Mouse (Mus musculus) stomach, postnatal 0 days (tissue): ENCODE results near the gene Cadm1. TPM values are rescaled to one million over a fixed set of nuclear protein-coding genes. Genes with fewer than 3 reads are reported as not detected.

Source experiments
- ATAC-seq: fragments of 200-750 bp; cut with Nextera tagmentation; 2 replicates; pipeline ENCODE4 v1.8.0; 2017; ENCODE audit not compliant: low FRiP score, low TSS enrichment
- DNase-seq: peaks from one replicate; pipeline ENCODE4 v3.0.0-alpha.2; 2016; ENCODE audit warnings: low spot score
- H3K27ac ChIP-seq: fragments of 300-500 bp; sonication (generic); replicated peaks from 2 replicates; pipeline ENCODE4 v1.5.1; 2014; ENCODE audit warnings: mild to moderate bottlenecking, control low read depth
- H3K27me3 ChIP-seq: fragments of 300-500 bp; sonication (generic); 2 replicates; pipeline ENCODE4 v1.6.1; 2014; ENCODE audit warnings: low read length; ENCODE audit not compliant: control insufficient read depth, insufficient read depth
- H3K36me3 ChIP-seq: fragments of 300-500 bp; sonication (generic); 2 replicates; pipeline ENCODE4 v1.6.1; 2014; ENCODE audit warnings: low read length, mixed read lengths; ENCODE audit not compliant: control insufficient read depth, insufficient read depth
- H3K4me1 ChIP-seq: fragments of 300-500 bp; sonication (generic); replicated peaks from 2 replicates; pipeline ENCODE4 v1.6.1; 2014; ENCODE audit warnings: antibody characterized with exemption; ENCODE audit not compliant: control insufficient read depth, insufficient read depth
- H3K4me2 ChIP-seq: fragments of 300-500 bp; sonication (generic); replicated peaks from 2 replicates; pipeline ENCODE4 v1.6.1; 2014; ENCODE audit warnings: low read depth, mild to moderate bottlenecking, control low read depth, moderate library complexity
- H3K4me3 ChIP-seq: fragments of 300-500 bp; sonication (generic); 2 replicates; pipeline ENCODE4 v1.5.1; 2014; ENCODE audit warnings: low read depth, low read length, control low read depth
- H3K9ac ChIP-seq: fragments of 300-500 bp; sonication (generic); 2 replicates; pipeline ENCODE4 v1.6.1; 2014; ENCODE audit warnings: mild to moderate bottlenecking, low read length, control low read depth, mixed read lengths
- H3K9me3 ChIP-seq: fragments of 300-500 bp; sonication (generic); 2 replicates; pipeline ENCODE4 v1.6.1; 2016; ENCODE audit warnings: low read length; ENCODE audit not compliant: control insufficient read depth
- CTCF ChIP-seq: IDR thresholded peaks from 2 replicates; pipeline ENCODE4 v1.5.1; 2016; ENCODE audit warnings: antibody characterized with exemption, low read depth, mild to moderate bottlenecking, moderate library complexity
- EP300 ChIP-seq: optimal IDR thresholded peaks from 2 replicates; pipeline ENCODE3; 2016; ENCODE audit warnings: antibody characterized with exemption
- WGBS: fragments of 180-500 bp; shearing (Covaris S2); extraction: QIAGEN DNeasy Blood & Tissue Kit; methylation state at CpG from one replicate; pipeline ENCODE4 v1.1.7; 2014; 5-methylcytosine and 5-hydroxymethylcytosine counted together
- polyA plus RNA-seq: library from polyadenylated mRNA; unstranded; fragments of >200 nt; fragmentation: Nextera tagmentation; extraction: Ambion mirVana; gene quantifications from 2 replicates; pipeline ENCODE4 v1.2.1, GENCODE M21; 2015

Cadm1 gene
- polyA plus RNA-seq, 1 experiment from 2014 or later, result 18.3 TPM

DNA sequence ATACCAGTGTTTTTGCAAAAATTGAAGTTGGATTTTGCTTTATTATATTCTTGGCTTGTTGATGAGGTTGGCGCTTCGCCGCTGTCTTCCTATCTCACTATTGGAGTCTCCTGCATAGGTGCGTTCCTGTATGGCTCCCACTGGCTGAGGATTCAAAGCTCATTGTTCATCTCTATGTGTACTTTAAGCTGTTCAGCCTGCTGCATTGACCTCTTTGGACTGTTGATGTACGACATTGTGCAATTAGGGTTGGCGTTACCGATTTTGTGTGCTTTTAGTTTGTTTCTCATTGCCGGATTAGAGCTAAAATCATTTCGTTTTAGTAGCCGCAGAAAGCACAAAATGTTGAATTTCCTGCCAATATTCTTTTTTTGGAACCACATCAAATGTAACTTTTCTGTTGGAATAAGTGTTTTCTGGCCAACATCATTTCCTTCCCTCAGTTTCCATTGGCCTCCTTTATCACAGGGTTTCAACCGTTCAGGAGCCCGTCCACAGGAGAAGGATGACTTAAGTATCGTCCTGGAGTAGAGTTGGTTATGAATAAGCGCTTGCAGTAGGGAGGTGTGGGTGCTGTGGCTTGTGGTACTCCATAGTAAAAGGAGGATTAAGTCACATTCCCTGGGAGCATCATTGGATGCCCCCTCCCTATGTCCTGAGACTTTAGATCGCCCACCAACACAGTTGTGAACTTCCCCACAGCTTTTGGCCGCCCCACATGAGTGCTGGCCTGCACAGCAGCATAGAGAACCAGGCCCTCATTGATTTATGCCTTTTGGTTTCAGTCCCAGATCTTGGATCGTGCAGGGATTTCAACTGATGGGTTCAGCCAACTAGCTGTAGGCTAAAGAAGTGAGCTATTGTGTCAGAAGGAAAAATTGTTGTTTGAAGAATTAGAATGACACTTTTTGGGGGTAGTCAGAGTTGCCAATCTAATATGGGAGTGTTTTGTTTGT, 94.9 kb downstream of the Cadm1 start:
- H3K27ac ChIP-seq, result 0 out of 2 replicates have a peak overlapping the region, but pooled peaks have one; percentile 1
- H3K9me3 ChIP-seq, result no peaks in the 10 kb centered on the region
- no peaks in the 10 kb centered on the region for H3K36me3 ChIP-seq
- H3K4me2 ChIP-seq, result peak overlapping the region; percentile 2
- H3K4me1 ChIP-seq, result peaks cover 6% of the 10 kb centered on the region
- ATAC-seq (peak; percentile 86; the same call in 1 of the 2 replicates), DNase-seq (no peak)
- no peak overlapping the region for H3K9ac ChIP-seq
- 54% methylated on average over 17 of the region's 17 CpGs for WGBS
- TF ChIP-seq EP300 (no peak), CTCF (no peak)
- no peaks in the 10 kb centered on the region for H3K27me3 ChIP-seq
- no peak overlapping the region for H3K4me3 ChIP-seq

DNA sequence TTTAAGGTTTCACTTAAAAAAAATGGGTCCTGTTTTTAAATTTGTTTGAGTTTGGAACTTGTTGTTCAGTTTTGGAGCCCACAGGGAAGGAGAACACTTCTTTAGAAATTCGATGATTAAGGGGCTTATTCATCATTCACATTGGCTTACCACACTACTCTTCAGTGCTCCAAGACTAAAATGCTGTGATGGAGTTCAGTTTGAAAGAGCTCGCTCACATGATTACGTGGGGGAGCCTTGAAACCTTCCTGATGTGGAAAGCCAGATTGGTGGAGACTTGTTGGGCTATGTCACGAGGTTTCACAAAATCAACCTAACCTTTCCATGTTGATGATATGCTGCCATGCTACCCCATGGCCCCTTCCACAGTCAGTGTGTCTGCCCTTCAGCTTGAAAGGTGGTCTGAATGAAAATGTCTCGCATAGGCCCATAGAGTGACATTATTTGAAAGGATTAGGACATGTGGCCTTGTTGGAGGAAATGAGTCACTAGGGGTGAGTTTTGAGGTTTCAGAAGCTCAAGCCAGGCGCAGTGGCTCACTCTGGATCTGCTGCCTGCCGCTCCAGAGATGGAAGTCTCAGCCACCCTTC, 95.7 kb downstream of the Cadm1 start:
- Histone ChIP-seq H3K4me1 (peaks cover 6% of the 10 kb centered on the region), H3K27me3 (no peaks in the 10 kb centered on the region), H3K4me3 (no peak overlapping the region), H3K27ac (0 out of 2 replicates have a peak overlapping the region, but pooled peaks have one; percentile 5), H3K4me2 (no peak overlapping the region), H3K36me3 (no peaks in the 10 kb centered on the region), H3K9me3 (no peaks in the 10 kb centered on the region), H3K9ac (no peak overlapping the region)
- TF ChIP-seq EP300 (no peak), CTCF (no peak)
- DNase-seq (no peak), ATAC-seq (peak; percentile 40; the same call in 1 of the 2 replicates)
- WGBS, result 52% methylated on average over 7 of the region's 7 CpGs

DNA sequence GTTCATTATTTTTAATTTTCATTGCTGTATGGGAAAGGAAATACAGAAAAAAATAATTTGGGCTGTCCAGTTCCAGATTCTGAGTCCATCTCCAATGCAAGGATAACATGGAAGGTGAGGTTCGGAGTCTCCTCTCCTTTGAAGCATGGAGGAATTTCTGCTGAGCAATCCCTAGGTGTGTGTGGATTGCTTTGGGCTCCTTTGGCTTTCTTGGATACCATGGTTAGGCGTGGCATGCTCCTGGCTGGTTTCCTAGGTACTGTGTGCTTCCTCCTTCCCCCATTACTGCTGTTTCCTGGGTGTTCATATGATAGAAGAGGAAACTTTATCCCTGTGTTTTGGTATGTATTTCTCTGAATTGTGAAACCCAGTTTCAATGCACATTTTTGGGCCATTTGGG, 98.0 kb downstream of the Cadm1 start:
- Histone ChIP-seq H3K4me1 (peaks cover 6% of the 10 kb centered on the region), H3K27me3 (no peaks in the 10 kb centered on the region), H3K4me3 (no peak overlapping the region), H3K9me3 (no peaks in the 10 kb centered on the region), H3K27ac (no peak overlapping the region), H3K36me3 (no peaks in the 10 kb centered on the region), H3K9ac (no peak overlapping the region), H3K4me2 (no peak overlapping the region)
- WGBS, result 82% methylated on average over 2 of the region's 2 CpGs
- ATAC-seq, result no peak
- TF ChIP-seq EP300 (no peak), CTCF (no peak)
- DNase-seq, result no peak

DNA sequence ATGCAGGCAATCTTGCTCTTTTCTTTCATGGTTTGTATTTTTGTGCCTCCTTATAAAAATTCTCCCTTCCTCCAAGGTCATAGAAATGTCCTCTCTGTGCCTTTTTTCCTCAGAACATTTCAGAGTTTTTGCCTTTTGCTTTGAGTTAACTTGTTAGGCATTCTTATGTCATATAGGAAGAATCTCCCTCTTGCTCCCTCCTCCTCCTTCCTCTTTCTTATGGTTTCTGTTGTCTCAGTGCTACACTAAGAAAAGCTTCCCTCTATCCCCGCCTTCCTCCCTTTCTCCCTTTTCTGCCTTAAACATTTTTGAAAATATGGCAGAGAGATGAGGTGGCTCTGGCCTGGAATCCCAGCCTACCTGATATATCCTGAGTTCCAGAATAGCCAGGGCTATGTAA, 98.6 kb downstream of the Cadm1 start:
- Histone ChIP-seq H3K9ac (no peak overlapping the region), H3K27me3 (no peaks in the 10 kb centered on the region), H3K9me3 (no peaks in the 10 kb centered on the region), H3K4me1 (peaks cover 3% of the 10 kb centered on the region), H3K4me2 (no peak overlapping the region), H3K36me3 (no peaks in the 10 kb centered on the region), H3K27ac (no peak overlapping the region), H3K4me3 (no peak overlapping the region)
- 84% methylated on average over 1 of the region's 1 CpGs for WGBS
- no peak for TF ChIP-seq CTCF
- no peak for TF ChIP-seq EP300
- ATAC-seq (no peak), DNase-seq (no peak)

DNA sequence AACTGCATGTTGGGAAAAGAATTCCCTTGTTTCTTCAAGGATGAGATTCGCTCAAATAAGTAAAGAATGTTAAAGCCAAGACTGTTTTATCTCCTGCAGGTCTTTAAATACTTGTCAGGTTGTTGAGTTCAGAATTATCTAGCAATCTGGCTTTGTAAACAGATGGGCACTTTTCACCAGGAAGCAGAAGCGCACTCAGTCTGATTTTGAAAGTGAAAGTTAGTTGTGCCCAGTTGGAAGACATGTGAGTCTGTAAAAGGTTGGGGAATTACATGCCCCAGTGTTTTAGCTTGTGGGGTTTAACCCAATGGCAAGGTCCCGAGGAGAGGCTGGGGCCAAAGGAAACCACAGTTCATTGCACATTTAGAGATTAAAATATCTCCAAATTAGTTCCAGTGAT, 104.7 kb downstream of the Cadm1 start:
- Histone ChIP-seq H3K4me3 (no peak overlapping the region), H3K9me3 (no peaks in the 10 kb centered on the region), H3K9ac (no peak overlapping the region), H3K4me1 (no peaks in the 10 kb centered on the region), H3K4me2 (no peak overlapping the region), H3K36me3 (no peaks in the 10 kb centered on the region), H3K27ac (no peak overlapping the region), H3K27me3 (no peaks in the 10 kb centered on the region)
- DNase-seq (no peak), ATAC-seq (no peak)
- 74% methylated on average over 3 of the region's 3 CpGs for WGBS
- TF ChIP-seq EP300 (no peak), CTCF (no peak)

DNA sequence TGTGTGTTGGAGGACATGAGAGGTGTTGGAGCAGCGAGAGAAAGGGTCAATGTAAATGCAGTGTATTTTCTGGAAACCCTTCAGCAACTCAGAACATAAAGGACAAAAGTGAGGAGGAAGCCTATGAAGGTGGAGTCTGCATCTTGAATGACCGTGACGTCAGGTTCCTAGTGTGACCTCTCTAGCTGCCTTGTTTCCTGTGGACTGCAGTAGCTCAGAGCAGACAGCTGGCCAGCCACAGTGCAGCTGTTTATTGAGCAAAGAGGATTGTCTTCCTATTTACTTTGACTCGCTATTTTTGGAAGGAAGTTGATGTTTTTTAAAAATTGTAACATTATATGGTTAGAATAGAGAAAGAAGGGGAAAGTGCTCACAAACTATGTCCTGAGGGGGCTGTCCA, 112.7 kb downstream of the Cadm1 start:
- ATAC-seq, result no peak
- no peak overlapping the region for H3K4me2 ChIP-seq
- H3K9ac ChIP-seq, result no peak overlapping the region
- no peaks in the 10 kb centered on the region for H3K27me3 ChIP-seq
- H3K27ac ChIP-seq, result no peak overlapping the region
- TF ChIP-seq CTCF, result no peak
- TF ChIP-seq EP300, result no peak
- no peaks in the 10 kb centered on the region for H3K9me3 ChIP-seq
- H3K4me1 ChIP-seq, result no peaks in the 10 kb centered on the region
- DNase-seq, result no peak
- no peaks in the 10 kb centered on the region for H3K36me3 ChIP-seq
- no peak overlapping the region for H3K4me3 ChIP-seq
- 52% methylated on average over 4 of the region's 4 CpGs for WGBS
